Mouse (Mus musculus): ENCODE data around the gene Qrfp.

Qrfp gene

DNA sequence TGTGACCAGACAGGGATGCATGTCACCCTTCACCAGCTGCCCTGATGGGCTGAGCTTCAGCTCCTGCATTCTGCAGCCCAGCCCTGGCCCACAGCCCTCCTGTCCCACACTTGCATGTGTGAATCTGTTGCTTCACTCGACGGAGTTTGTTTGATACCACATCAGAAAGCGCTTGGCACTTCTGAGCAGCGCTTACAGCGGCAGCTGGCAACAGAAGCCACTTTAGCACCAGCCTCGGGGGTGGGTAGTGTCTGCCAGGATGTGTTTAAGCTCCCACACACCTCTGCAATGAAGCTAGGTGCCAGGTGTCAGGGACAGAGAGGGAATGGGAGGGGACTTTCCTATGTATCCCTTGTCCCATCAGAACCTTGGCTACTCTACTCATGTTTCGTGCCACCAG, 4.3 kb upstream of the Qrfp start:
- DNase-seq, result no peak

DNA sequence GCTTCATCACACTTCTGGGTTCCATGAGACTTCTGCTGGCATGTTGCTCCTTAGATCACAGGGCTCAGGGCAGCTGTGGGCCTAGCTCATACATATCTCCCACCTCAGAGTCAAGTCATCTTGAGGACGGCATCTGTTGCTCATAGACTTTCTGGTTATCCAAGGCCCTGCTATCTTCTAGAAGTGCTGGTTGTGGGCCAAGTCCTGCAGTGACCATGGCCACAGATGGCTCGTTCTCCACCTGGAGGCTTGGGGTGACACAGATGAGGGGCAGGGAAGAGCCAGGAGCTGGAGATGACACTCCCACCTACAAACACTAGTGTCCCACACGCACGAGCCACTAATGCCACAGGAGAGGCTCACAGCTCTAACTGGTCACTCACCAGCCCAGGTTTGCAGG, 3.3 kb upstream of the Qrfp start:
- no peak for DNase-seq

DNA sequence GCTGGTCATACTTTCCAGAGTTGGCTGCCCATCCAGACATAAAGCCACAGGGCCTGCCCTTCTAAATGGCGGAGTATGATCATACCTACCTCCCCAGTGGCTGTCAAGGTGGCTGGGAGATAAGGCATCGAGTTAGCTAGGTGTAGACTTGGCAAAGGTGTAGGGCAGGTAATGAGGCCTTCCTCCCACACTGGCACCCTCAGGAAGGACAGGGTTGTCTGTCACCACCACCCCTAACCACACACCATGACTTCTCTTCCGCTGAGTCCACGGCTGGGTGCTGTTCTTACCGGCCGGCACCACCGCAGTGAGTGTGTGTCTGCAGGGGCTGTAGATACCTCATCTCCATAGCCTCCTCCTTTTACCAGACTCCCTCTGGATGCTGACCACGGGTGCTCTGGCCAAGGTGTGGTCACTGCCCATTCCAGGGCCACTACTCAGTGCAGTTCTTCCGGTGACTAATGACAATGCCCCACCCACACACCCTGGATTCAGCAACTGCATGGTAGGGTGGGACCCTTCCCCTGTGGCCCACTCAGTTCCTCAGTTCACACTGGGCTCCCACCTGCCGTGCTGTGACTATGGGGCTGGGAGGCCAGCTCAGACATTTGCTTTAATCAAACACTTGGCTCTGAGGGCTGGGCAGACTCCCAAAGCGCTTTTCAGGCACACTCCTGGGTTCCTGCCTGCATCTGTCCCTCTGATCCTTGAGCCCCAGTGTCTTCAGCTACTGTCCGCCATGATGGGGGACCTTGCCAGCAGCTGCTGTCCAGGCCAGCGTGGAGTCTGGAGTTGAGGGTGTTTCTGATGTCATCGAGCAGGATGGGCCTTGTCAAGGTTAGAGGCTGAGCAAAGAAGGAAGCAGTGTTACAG, 942 bp upstream of the Qrfp start:
- DNase-seq, result no peak

DNA sequence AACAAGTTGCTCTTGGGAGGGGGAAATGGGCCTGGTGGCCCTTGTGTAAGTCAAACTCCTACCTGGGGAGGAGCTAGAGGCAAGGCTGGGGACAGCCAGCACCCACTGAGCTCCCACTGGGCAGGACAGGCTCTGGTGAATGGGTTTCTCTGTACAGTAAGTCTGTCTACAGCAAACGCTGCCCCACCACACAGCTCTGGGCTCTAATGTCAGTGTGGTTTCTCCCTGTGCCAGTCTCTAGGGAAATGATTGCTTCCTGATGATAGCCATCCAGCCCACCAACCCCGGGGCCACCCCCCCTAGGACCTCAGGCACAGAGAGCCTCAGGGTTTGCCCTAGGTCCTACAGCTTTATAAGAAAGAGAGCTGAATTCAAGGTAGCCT, 1.0 kb downstream of the Qrfp start:
- DNase-seq, result no peak

DNA sequence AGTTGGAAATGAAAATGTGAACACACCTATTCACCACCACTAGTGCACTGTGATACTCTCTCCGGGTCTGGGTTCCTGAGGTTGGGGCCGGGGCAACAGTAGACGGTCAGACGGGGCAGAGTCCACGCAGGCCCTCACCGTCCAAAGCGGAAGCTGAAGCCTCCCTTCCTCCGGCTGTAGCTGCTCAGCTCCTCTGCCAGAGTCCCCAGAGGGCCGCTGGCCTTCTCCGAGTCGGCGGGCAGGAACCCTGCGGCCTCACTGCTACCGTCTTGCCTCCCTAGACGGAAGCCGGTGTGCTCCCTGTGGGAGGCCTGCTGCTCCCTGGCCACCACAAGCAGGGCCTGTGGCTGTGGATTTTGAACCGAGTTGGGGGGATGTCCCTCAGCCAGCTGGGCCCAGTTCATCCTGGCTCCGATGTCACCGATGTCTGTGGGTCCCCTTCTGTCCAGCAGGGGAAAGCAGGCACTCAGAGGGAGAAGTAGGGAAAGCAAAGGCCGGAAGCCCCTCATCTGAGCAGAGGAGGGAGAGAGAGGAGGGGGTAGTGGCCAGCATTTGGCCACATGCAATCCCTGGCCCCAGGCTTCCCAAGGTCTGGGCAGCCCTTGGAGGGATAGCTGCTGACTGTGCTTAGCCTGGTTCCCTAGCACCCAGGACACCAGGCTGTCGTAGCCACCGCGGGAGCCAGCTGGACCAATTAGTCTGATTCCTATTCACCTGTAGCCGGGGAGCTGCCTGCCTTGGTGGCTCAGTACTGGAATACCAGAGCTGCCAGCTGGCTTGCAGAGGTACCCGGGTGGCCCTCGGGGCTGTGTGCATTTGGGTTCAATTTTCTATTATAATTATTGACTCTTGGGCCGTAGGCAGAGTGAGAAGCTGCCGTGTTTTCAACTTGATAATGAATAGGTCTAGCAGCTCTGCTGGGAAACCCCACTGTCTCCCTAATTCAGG, 1.7 kb downstream of the Qrfp start:
- DNase-seq, result peak; percentile 14

DNA sequence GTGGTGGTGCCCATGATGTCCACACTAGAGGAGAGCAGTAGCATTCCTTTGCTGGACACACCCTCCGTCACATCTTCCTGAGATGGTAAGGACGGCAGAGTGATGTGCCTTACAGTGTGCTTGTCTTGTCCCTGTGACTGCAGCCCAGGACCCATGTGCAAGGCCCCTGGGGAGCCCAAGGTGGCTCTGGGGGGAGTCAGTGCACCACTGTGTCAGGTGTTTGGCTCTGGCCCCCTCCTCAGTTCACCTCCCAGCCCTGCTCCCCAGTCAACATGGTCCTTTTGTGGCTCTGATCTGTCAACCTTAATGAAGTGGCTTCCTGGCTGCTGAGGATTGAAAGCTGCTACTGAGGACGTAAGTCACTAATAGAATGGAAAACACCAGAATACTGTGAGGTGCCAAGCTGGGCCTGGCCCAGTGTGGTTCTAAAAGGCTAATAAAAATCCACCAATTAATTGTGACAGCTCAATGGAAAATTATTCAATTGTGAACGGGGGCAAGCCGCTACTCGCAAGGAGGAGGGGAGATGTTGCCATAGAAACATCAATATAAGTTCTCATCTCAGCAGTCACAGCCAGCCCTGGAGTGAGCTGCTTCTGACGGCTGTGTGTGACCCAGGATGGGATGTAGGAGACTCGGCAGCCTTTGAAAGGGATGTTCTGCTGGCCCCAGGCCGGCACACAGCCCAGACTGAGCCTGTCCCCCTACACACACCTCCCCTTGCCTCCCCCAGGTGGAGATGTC, 3.6 kb downstream of the Qrfp start:
- no peak for DNase-seq

DNA sequence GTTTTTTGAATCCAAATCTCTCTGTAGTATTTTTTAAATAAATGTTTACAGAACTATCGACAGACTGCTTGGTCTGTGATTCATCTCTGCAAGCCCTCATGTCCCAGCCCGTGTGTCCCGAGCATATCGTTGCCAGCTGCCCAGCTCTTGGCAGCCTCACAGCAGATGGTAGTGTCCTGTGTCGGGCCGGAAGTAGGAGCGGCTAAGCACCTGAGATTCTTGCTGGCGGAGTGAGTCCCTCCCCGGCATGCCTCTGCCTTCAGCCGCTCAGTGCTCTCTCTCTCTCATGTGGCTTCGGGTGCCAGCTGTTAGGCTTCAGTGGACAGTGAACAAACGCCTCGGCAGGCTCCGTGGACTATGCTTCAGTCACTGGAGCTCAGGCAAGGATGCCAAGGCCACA, 6.9 kb downstream of the Qrfp start:
- no peak for DNase-seq

DNA sequence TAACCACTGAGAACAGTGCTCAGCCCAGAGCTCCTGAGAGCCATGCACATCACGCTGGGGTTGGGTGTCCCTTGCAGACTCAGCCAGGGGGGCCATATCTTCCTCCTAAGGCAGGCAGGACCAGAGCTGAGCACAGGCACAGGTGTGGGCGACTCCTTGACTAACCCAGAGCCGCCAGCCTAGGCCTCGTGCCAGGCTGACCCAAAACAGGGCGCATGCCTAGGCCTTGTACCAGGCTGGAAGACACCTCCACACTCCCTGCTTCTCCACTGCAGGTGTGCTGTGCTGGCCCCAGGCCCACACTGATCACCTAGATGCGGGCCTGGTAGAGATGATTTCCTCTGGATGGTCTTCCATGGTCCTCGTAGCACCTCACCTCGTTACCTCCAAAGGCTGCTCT, 7.6 kb downstream of the Qrfp start:
- DNase-seq, result no peak

DNA sequence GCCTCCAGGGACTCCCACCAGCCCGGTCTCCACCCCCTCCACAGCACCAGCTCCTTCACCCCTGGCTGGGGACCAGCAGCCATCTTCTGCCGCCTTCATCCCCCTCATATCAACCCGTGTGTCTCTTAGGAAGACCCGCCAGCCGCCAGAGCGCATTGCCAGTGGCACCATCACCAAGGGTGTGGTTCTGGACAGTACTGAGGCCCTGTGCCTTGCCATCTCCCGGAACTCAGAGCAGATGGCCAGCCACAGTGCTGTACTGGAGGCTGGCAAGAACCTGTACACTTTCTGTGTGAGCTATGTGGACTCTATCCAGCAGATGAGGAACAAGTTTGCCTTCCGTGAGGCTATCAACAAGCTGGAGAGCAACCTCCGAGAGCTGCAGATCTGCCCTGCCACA, 9.0 kb downstream of the Qrfp start:
- no peak for DNase-seq

DNA sequence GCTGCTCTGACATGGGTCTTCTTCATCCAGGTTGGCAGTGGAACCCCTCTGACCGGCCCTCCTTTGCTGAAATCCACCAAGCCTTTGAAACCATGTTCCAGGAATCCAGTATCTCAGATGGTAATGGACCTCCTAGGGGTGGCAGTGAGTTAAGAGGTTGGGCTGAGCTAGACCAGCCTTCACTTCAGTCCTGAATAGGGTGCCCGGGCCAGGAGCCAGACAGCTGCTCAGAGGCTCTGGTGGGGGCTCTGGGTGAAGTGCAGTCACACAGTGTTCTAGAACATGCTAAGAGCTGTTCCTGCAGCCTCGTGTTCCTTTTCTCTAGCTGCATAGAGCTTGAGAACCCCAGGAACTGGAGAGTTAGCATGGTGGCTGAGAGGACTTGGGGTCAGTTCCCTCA, 13.4 kb downstream of the Qrfp start:
- no peak for DNase-seq

DNA sequence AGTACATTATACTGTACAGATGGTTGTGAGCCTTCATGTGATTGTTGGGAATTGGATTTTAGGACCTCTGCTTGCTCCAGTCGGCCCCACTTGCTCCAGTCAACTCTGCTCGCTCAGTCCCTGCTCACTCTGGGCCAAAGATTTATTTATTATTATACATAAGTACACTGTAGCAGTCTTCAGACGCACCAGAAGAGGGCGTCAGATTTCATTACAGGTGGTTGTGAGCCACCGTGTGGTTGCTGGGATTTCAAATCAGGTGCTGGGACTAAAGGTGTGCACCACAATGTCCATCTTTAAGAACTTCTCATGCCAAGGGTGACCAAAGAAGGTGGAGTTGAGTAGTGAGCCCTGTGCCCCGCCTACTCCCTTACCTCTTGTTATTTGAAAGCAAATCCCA, 17.8 kb downstream of the Qrfp start:
- no peak for DNase-seq

DNA sequence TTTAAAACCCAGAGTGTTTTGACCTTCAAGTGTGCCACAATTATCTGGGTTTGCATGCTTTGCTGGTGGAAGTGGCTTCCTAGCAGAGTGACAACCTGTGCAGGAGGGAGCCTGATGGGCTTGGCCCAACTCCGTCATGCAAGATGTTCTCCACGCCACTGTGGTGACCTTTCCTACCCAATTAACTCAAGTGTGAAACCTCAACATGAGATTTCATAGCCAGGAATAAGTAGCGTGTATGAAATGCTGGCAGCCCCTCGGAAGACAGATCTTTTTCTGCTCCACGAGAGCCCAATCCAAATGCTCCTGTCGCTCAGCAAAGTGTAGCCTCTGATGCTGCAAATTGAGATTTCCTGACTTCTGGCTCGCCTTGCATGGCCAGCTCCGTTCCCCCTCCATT, 19.1 kb downstream of the Qrfp start:
- no peak for DNase-seq

DNA sequence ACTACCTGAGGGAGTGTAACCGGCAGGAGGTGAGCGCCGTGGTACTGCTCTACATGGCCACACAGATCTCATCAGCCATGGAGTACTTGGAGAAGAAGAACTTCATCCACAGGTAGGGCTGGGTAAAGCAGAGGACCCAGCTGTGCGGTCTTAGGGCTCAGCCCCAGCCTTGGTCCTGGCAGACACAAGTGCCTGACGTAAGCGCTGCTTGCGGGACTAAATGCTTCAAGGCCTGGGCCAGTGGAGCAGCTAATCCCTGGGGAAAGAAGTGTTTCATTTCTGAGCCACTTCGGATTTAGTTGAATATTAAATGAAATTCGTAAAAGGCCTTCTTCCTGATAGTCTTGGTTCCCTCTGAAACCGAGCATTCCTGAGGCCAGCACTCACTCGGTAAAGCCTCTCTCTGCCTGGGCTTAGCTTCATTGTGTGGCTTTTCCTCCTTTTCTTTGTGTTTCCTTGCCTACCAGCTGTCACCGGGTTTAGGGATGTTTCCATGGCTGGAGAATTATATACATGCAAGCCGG, 19.6 kb downstream of the Qrfp start:
- DNase-seq, result no peak

DNA sequence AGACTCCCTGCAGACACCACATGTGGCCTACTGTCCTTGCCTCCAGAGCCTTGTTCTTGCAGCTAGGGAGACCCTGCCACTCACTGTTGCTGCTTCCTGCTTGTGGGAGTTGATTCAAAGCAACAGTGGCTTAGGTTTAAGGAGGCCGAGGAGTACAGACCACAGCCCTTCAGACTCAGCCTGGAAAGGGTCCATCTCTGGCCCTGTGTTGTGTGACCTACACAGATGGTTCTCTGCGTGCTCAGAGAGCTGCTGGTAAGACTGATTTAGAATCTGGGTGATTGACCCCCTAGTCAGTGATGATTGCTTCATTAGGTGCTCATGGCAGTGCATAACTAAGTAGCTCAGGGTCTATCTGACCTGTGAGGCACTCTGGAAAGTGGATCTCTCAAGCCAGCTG, 21.2 kb downstream of the Qrfp start:
- no peak for DNase-seq

DNA sequence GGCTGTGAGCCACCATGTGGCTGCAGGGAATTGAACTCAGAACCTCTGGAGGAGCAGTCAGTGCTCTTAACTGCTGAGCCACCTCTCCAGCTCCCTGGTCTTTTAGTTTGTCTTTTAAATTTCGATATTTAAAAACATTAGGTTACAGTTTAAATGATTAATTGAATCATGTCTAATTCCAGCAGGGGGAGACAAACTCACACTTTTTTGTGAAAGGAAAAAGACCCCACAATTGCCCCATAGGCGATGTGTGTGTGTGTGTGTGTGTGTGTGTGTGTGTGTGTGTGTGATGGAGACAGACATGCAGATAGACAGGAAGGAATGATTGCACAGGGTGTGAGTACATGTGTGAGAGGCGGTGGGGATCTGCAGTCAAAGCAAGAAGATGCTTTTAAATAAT, 22.2 kb downstream of the Qrfp start:
- DNase-seq, result no peak

DNA sequence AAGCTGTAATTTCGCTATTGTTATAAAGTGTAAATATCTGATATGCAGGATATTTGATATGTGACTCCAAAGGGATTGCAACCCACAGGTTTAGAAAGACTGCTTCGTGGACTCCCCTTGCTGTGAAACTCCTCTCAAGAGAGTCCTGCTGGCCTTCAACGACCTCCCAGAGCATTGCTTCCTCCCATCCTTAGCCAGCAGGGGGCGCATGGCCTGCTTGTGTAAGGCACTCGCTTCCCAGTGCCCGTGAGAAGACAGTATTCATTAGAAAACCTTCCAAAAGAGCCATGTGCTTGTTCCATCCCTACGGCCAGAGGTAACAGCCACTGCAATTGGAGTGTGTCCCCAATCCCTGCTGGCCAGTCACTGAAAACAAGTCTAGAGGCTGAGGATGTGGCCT, 23.4 kb downstream of the Qrfp start:
- DNase-seq, result peak; percentile 81

DNA sequence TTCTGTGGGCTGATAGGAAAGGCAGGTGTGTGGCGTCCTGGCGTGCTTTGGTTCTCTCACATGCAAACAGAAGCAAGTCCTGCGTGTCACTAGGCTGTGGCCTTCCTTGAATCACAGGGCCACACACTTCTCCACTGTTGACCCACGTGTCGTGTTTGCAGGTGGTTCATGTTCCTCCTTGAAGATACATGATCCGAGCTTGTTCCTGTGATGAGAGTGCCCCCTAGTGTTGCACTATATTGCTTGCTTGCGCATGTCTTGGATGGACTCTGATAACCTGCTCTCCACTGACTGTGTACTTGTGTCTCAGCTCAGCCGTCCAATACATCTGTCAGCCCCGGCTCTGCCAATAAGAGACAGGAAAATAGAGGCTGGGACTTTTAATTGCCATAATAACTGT, 25.3 kb downstream of the Qrfp start:
- DNase-seq, result peak; percentile 64

DNA sequence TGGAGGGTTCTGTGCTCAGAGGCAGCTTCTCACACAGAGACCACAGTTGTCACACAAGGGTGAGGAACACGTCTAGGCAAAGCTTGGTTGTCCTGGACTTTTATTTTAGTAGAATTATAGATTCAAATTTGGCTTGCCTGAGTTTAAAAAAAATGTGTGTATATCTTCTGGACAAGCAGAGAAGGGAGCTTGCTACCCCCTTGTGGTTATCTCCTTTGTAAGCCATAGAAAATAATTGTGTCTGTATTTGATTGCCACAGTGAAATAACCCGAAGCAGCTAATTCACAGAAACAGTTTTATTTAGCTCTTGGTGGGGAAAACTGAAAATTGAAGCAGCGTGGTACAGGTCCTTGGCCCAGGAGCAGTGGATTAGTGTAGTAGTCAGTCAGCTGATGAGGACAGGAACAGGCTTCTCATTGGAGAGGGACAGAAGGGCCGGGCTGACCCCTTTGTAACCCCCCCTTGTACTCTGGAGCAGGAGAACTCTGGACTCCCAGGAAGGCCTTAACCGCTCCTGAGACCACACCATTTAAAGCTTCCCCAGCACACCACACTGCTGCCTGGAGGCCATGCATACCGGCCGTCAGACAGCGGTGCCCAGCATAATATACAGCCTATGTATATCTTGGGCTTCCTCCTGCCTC, 27.3 kb downstream of the Qrfp start:
- DNase-seq, result no peak

DNA sequence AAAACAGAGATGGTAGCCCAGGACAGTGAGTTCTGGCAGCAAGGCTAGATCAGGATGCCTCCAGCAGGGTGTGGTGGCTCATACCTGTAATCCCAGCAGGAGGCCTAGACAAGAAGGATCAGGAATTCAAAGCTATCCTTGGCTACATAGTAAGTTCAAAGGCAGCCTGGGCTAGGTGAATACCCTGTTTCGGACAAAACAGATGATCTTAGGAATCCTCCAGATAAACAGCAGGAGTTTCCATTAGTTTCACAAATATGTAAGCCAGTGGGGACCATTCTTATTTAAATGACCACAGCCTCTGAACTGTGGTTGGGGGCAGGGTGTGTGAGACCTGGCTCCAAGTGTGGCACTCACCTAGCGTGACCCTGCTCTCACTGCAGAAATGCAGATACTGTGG, 31.1 kb downstream of the Qrfp start:
- no peak for DNase-seq

DNA sequence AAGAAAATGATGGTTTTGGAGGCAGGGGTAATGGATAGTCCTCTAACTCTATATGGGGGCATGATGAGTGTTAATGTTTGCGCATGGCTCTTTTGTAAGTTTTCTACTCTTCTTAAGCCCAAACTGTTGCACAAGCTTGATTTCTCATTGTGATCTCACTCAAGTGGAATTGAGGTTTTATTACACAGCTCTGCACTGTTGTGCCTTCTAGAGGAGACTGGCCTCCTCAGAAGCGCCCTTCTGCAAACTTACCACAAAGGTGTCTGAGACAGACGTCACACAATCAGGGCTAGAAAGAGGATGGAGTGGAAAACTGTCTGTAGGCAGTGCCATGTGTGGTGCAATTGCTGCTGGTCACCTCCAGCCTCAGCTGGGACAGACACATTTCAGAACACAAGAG, 33.9 kb downstream of the Qrfp start:
- DNase-seq, result no peak

DNA sequence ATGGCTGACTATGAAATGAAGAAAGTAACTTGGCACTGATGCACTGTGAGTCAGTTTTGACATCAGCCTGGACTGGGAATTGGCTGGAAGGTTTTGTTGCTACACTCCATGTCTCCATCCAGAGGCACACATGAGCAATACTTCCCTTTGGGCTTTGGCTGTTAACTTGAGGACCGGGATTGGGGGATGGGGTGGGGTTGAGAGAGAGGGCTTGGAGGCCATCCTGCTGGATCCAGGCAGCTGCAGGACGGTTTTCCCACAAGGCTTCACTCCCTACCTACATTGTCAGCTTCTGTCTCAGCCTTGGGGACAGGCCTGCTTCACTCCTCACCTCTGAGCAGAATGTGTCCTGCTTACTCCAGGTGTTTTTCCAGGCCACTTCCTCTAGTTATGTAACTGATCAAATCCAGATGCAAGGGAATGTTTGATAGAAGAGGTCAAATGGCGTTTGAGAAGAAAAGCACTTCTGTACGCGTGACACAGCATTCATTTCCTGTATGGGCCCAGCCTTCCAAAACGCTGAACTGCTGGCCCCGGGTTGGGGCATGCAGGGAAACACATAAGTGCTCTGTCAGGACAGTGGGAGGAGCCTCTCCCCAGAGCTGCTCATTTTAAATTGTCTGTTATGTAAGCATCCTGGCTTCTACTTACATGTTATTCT, 39.5 kb downstream of the Qrfp start:
- DNase-seq, result peak; percentile 46

DNA sequence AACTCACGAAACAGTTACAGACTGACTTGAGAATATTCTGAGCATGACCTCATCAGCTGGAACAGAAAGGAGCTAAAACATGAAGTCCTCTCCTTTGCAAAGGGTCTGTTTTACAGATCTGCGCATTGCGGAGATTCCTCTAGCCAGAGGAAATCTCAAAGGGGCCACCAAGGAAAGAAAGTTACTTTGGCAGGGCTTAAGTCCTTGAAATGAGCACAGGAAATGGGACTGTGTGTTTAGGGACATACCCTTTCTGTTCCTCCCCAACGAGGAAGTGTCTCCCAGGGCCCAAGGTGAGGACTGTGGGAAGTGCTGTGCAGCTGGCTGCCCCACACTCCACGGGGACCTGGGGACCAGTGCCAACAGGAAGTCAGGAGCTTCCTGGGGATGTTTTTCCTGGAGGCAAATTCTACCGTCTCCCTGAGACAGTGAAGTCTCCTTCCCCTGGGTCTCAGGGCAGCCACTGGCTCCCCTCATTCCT, 40.7 kb downstream of the Qrfp start:
- DNase-seq, result no peak

All from liver (tissue).